Mouse (Mus musculus) macrophage (primary cell): ENCODE measurements around the gene Mucl3. TPM values are rescaled to one million over a fixed set of nuclear protein-coding genes. Genes with fewer than 3 reads are reported as not detected.

Source experiments
- H3K27ac ChIP-seq: fragments of 350-480 bp; formaldehyde crosslinking; 2 replicates; pipeline ENCODE4 v1.9.0; 2021
- H3K36me3 ChIP-seq: fragments of 350-480 bp; formaldehyde crosslinking; 2 replicates; pipeline ENCODE4 v1.9.0; 2021; ENCODE audit errors: inconsistent target
- H3K4me3 ChIP-seq: fragments of 350-480 bp; formaldehyde crosslinking; 2 replicates; pipeline ENCODE4 v1.9.0; 2021; ENCODE audit errors: inconsistent target
- H3K79me2 ChIP-seq: fragments of 350-480 bp; formaldehyde crosslinking; 2 replicates; pipeline ENCODE4 v1.9.0; 2021; ENCODE audit errors: inconsistent target
- WGBS: methylation state at CpG from one replicate; pipeline ENCODE4 v1.1.7; 2026; ENCODE audit warnings: inconsistent platforms; ENCODE audit not compliant: missing documents; 5-methylcytosine and 5-hydroxymethylcytosine counted together
- polyA plus RNA-seq: library from polyadenylated mRNA; stranded (reverse); fragments of 250-400 nt; gene quantifications from 3 replicates; pipeline ENCODE4 v1.2.4, GENCODE M21; 2018; ENCODE audit warnings: inconsistent platforms

Mucl3 gene
- polyA plus RNA-seq, 1 experiment from 2014 or later, result not detected

DNA sequence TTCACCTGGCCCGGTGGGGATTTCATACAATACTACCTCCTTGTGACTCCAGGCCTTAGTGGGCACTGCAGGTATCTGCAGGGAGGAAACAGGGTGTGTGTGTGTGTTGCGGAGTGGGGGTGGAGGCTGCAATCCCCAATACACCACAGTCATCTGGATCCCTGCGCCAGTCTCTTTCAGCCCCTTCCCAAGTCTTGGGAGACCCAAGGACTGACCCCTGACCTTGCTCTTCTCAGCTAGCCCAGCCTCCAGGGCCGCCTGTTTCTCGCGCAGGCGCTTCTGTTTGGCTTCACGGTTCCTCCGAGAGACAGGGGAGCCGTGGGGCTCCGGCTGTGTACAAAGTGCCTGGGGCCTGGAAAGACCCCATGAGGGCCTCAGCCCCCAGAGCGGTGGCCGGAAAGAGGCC lies 23.4 kb upstream of the Mucl3 start:
- 10% methylated on average over 13 of the region's 13 CpGs for WGBS
- Histone ChIP-seq H3K79me2 (no peaks in the 10 kb centered on the region), H3K4me3 (peak overlapping the region; percentile 71), H3K27ac (peak overlapping the region; percentile 10; the same call in 1 of the 2 replicates), H3K36me3 (no peaks in the 10 kb centered on the region; the same call in 1 of the 2 replicates)

DNA sequence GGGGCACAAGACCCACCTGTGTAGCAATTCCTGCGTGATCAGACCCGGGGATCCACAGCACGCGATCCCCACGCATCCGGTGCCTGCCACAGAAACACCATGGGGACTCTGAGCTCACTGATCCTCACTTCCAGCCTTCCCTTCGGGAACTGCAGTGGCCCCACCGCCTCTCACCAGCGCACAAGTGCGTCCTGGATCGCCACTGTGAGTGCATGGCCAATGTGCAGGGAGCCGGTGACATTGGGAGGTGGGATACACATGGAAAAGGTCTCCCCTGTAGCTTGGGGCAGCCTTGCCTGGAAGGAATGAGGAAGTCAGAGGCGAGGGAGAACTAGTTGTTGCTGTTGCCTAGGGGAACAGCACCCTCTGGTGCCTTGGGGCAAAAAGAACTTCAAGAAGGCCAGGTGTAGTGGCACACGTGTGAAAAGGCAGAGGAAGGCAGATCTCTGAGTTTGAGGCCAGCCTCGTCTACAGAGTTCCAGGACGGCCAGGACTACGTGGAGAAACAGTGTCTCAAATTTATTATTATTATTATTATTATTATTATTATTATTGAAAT lies 22.5 kb upstream of the Mucl3 start:
- no peaks in the 10 kb centered on the region for H3K79me2 ChIP-seq
- H3K27ac ChIP-seq, result no peak overlapping the region
- H3K4me3 ChIP-seq, result no peak overlapping the region
- no peaks in the 10 kb centered on the region; the same call in 1 of the 2 replicates for H3K36me3 ChIP-seq
- WGBS, result 83% methylated on average over 14 of the region's 17 CpGs

- WGBS, result 88% methylated on average over 2 of the region's 2 CpGs
- H3K36me3 ChIP-seq, result peaks cover 9% of the 10 kb centered on the region; the same call in 1 of the 2 replicates
- no peak overlapping the region for H3K4me3 ChIP-seq
- no peak overlapping the region for H3K27ac ChIP-seq
- H3K79me2 ChIP-seq, result no peaks in the 10 kb centered on the region
Measured at GRCm38 (mm10) chr17:35653086-35653485, 9.6 kb upstream of the Mucl3 start.

DNA sequence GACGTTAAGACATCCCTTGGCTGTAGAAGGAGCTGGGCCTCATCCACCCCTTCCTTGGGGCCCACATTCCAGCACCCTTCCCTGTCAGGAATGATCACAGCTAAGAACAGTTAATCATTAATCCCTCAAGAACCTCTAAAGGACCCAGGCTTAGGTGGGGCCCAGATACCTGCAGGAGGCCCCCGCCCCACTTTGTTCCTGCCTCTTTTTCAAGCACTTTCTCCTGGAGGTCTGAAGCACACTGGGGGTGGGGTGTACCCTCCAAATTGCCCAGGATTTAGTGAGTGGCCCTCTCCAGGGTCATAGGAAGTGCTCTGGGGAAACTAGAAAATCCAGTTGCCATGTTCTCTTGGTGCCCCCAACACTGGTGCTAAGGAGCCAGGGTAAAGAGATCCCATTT lies 5.9 kb upstream of the Mucl3 start:
- WGBS, result 89% methylated on average over 2 of the region's 2 CpGs

DNA sequence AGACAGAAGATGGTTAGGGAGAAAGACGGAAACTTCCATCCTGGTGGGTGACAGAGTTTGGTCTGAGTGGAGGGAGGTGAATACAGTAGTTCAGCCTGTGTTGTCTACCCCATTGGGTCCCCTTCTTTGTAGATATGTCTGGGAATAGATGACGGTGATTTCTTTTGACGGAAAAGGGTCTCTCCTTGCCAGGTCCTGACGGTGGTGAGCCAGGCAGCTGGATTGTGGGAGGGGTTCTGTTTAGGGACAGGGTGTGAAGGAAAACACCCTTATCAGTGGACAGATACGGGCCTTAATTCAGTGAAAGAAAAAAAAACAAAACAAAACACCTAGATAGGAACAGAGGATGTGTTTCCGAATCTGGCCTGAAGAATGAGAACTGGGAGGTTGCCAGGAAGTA lies 4.1 kb downstream of the Mucl3 start:
- 71% methylated on average over 6 of the region's 6 CpGs for WGBS
- Histone ChIP-seq H3K36me3 (no peaks in the 10 kb centered on the region), H3K4me3 (no peak overlapping the region), H3K79me2 (no peaks in the 10 kb centered on the region), H3K27ac (no peak overlapping the region)

More for the DNA sequence above, 5.9 kb upstream of the Mucl3 start:
- H3K36me3 ChIP-seq, result no peaks in the 10 kb centered on the region
- no peaks in the 10 kb centered on the region for H3K79me2 ChIP-seq
- no peak overlapping the region for H3K27ac ChIP-seq
- H3K4me3 ChIP-seq, result no peak overlapping the region

DNA sequence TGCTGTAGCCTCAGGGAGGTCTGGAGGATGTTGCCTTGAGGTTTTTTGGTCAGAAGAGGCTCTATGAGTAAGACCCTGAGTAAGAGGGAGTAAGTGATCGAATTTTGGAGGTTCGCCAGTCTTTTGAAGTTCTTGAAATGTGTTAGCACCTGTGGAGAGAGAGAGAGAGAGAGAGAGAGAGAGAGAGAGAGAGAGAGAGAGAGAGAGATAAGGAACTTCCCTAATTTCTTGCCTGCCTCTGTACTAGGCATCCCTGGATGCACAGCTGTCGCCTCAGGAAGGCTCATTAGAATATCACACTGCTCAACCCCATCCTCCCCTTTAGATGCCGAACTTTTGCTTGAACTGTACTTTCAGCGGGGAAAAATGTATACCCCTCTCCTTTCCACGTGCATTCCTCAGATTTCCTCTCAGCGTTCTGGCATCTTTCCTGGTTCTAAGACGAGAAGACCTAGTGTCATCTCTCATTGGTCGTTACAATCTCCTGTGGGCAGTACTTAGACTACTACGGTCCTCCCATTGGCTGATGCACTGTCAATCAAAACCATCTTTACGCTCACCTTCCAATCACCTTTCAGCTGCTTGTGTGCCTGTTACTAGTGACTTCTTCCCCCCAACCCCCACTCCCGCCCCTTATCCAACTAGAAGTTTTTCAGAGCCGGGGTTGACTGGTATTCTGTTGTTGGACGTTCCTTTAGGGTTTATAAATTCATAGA lies 4.9 kb downstream of the Mucl3 start:
- H3K79me2 ChIP-seq, result no peaks in the 10 kb centered on the region
- WGBS, result 23% methylated on average over 12 of the region's 14 CpGs
- H3K27ac ChIP-seq, result no peak overlapping the region
- H3K4me3 ChIP-seq, result no peak overlapping the region
- H3K36me3 ChIP-seq, result no peaks in the 10 kb centered on the region

DNA sequence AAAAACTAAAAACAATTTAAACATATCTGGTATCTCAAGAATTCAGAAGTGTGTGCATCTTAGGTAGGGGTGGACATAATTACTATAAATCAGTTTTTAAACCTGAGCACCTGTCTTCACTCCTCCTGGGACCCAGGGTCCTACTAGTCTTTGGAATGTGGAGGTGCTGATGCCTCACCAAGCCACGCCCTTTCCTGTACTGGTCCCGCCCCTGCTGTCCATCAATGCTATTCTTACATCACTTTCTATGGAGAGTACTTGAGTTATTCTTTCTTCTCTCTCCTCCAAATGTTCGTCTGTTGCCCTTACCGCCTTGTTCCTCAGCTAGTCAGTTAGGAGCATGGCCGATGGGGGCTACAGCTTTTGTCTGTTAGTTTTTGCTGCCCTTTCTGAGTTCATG lies 7.1 kb downstream of the Mucl3 start:
- Histone ChIP-seq H3K79me2 (no peaks in the 10 kb centered on the region), H3K27ac (no peak overlapping the region), H3K4me3 (no peak overlapping the region), H3K36me3 (no peaks in the 10 kb centered on the region)
- WGBS, result 32% methylated on average over 5 of the region's 5 CpGs

DNA sequence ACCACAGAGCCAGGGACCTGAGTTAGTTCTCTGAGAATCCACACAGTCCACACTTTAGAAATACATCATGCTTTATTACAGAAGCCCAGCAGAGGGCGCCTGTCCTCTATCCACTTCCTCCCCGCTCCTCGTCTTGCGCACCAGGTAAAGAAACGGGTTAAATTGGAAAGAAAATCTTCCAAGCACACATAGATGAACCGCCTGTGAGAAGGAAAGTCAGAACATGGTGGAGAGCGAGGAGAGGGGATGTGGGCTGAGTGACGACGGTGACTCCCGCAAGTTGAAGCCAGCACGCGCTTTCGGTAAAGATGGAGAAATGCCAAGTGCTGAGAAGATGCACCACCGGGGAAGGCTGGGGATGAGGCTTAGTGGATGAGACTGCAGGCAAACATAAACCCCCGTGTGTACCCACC lies 7.8 kb downstream of the Mucl3 start:
- no peak overlapping the region for H3K4me3 ChIP-seq
- H3K27ac ChIP-seq, result no peak overlapping the region
- no peaks in the 10 kb centered on the region for H3K36me3 ChIP-seq
- 2% methylated on average over 15 of the region's 15 CpGs for WGBS
- no peaks in the 10 kb centered on the region for H3K79me2 ChIP-seq

DNA sequence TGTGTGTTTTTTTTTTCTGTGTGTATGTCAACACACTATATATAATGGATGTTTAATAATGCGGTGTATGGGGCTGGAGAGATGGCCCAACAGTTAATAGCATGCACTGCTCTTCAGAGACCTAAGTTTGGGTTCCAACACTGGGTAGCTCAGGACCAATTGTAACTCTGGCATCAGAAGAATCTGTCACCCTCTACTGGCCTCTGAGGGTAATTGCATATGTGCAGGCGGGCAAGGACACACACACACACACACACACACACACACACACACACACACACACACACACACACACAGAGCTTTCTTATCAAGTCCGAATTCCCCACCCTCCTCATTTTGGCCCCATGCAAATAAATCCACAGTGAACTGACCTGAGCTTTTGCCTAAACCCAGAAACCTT lies 8.3 kb downstream of the Mucl3 start:
- H3K4me3 ChIP-seq, result no peak overlapping the region
- H3K27ac ChIP-seq, result no peak overlapping the region
- no peaks in the 10 kb centered on the region for H3K79me2 ChIP-seq
- H3K36me3 ChIP-seq, result no peaks in the 10 kb centered on the region
- WGBS, result 82% methylated on average over 3 of the region's 3 CpGs

DNA sequence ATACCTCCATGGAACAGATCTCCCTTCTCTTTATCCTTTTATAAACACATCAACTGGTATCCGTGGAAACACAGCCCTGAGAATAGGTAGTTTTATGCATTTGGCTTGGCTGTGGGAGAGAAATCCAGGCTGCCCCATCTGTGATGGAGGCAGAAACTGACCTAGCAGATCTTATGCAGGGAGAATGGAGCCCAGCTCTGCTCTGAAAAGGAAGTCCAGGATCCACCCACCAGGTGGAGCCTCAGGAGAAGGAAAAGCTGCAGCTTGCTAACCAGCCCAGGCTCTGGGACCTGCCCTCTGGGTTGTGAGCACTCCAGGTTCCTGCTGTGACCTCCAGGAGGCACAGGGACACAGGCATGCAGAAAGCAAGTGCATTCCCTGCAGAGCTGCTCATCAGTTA lies 9.5 kb downstream of the Mucl3 start:
- Histone ChIP-seq H3K79me2 (no peaks in the 10 kb centered on the region), H3K36me3 (no peaks in the 10 kb centered on the region)
- WGBS, result 21% methylated on average over 1 of the region's 1 CpGs

GRCm38 (mm10) chr17:35626537-35626936 lies 17.0 kb downstream of the Mucl3 start, which contains the start of gene Gm9573:
TSS of gene Gm9573 (minus strand) at chr17:35626637.
- Histone ChIP-seq H3K79me2 (no peaks in the 10 kb centered on the region), H3K27ac (no peak within 1 kb of the TSS), H3K36me3 (no peaks in the 10 kb centered on the region), H3K4me3 (no peak within 1 kb of the TSS)
- WGBS, result 79% methylated on average over 7 of the region's 7 CpGs

More for the DNA sequence above, 9.5 kb downstream of the Mucl3 start:
- H3K27ac ChIP-seq, result no peak overlapping the region
- H3K4me3 ChIP-seq, result no peak overlapping the region

- H3K79me2 ChIP-seq, result no peaks in the 10 kb centered on the region
- WGBS, result 72% methylated on average over 4 of the region's 4 CpGs
- H3K4me3 ChIP-seq, result no peak overlapping the region
- no peaks in the 10 kb centered on the region for H3K36me3 ChIP-seq
- no peak overlapping the region for H3K27ac ChIP-seq
Measured at GRCm38 (mm10) chr17:35617127-35617526, 26.4 kb downstream of the Mucl3 start.

DNA sequence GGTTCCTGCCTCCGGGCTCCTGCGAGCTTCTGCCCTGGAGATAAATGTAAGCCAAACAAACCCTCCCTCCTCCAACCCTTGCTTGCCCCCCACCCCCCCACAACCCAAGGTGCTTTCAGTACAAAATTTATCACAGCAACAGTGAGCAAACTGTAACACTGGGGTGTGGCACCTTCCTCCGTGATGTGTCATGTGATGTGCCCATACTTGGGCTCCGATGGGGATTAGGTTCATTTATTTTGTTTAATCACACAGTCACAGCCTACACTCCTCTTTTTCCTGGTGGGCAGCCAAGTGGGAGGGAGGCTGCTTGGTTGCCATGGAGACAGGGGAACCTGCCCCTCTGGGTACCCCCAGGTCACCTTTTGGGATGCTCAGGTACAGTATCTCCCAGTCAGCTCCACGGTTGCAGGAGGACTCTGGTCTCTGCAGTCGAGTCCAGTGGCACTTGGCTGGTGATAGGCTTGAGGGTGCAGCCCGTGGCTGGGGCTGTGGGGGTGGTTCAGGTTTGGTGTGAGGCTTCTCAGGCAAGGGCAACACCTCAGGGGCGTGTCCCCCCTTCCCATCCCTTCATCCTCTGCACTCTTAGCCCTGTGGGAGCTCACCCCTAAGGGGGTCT lies 41.6 kb downstream of the Mucl3 start:
- no peak overlapping the region for H3K27ac ChIP-seq
- no peaks in the 10 kb centered on the region for H3K36me3 ChIP-seq
- no peak overlapping the region for H3K4me3 ChIP-seq
- H3K79me2 ChIP-seq, result no peaks in the 10 kb centered on the region
- 56% methylated on average over 8 of the region's 8 CpGs for WGBS

GRCm38 (mm10) chr17:35601249-35601648 lies 42.2 kb downstream of the Mucl3 start, which contains the start of gene Sfta2:
TSS of gene Sfta2 (plus strand) at chr17:35601549.
- no peak within 1 kb of the TSS for H3K27ac ChIP-seq
- no peaks in the 10 kb centered on the region for H3K79me2 ChIP-seq
- 83% methylated on average over 2 of the region's 2 CpGs for whole genome bisulfite sequencing
- no peaks in the 10 kb centered on the region for H3K36me3 ChIP-seq
- H3K4me3 ChIP-seq, result no peak within 1 kb of the TSS

- H3K79me2 ChIP-seq, result no peaks in the 10 kb centered on the region
- H3K4me3 ChIP-seq, result no peak overlapping the region
- H3K36me3 ChIP-seq, result no peaks in the 10 kb centered on the region
- H3K27ac ChIP-seq, result no peak overlapping the region
- 87% methylated on average over 3 of the region's 3 CpGs for WGBS
Measured at GRCm38 (mm10) chr17:35597399-35597798, 46.1 kb downstream of the Mucl3 start.
